Mouse (Mus musculus) heart, adult 18-20 months (tissue): ENCODE results near the gene H2al1f. TPM values are rescaled to one million over a fixed set of nuclear protein-coding genes. Genes with fewer than 3 reads are reported as not detected.

Experiments
- total RNA-seq, 2 experiments: library from RNA; stranded (reverse); gene quantifications; 2 replicates each; pipeline ENCODE4 v1.2.3; 2021

Gene H2al1f
- total RNA-seq, 2 experiments from 2014 or later = not detected

Other genes with a start within 250 kb of the H2al1f start
- not detected for gene H2al1a, start 15.9 kb upstream of the H2al1f start, total RNA-seq
- not detected for gene H2al1b, start 12.7 kb upstream of the H2al1f start, total RNA-seq
- gene H2al1c, start 9.5 kb upstream of the H2al1f start, total RNA-seq = not detected
- not detected for gene H2al1d, start 6.3 kb upstream of the H2al1f start, total RNA-seq
- not detected for gene H2al1e, start 3.2 kb upstream of the H2al1f start, total RNA-seq
- gene H2al1g, start 3.1 kb downstream of the H2al1f start, total RNA-seq = not detected
- gene H2al1h, start 6.3 kb downstream of the H2al1f start, total RNA-seq = not detected
- not detected for gene H2al1i, start 9.5 kb downstream of the H2al1f start, total RNA-seq
- not detected for gene H2al1j, start 12.7 kb downstream of the H2al1f start, total RNA-seq